Mouse (Mus musculus) limb, embryonic 14.5 days (tissue): Measurements from ENCODE around the gene Palld. TPM values are rescaled to one million over a fixed set of nuclear protein-coding genes. Genes with fewer than 3 reads are reported as not detected.

Experiments used
- ATAC-seq: fragments of 200-750 bp; cut with Nextera tagmentation; 2 replicates; pipeline ENCODE4 v1.8.0; 2017; ENCODE audit warnings: low read depth, moderate number of reproducible peaks, moderate TSS enrichment; ENCODE audit not compliant: low FRiP score
- DNase-seq: peaks from one replicate; pipeline ENCODE4 v3.0.0-alpha.2; 2015; ENCODE audit warnings: low spot score
- H3K27ac ChIP-seq: fragments of 300-500 bp; sonication (generic); replicated peaks from 2 replicates; pipeline ENCODE4 v1.5.1; 2014; ENCODE audit warnings: low read depth, mild to moderate bottlenecking, low read length, moderate library complexity, mixed read lengths
- H3K27me3 ChIP-seq: fragments of 300-500 bp; sonication (generic); 2 replicates; pipeline ENCODE4 v1.6.1; 2014; ENCODE audit warnings: low read length, mixed read lengths; ENCODE audit not compliant: control insufficient read depth, insufficient read depth
- H3K36me3 ChIP-seq: fragments of 300-500 bp; sonication (generic); 2 replicates; pipeline ENCODE4 v1.6.1; 2014; ENCODE audit warnings: mild to moderate bottlenecking, low read length, moderate library complexity, mixed read lengths; ENCODE audit not compliant: control insufficient read depth, insufficient read depth
- H3K4me1 ChIP-seq: fragments of 300-500 bp; sonication (generic); 2 replicates; pipeline ENCODE4 v1.6.1; 2014; ENCODE audit warnings: antibody characterized with exemption, low read length, mixed read lengths; ENCODE audit not compliant: control insufficient read depth, insufficient read depth
- H3K4me2 ChIP-seq: fragments of 300-500 bp; sonication (generic); replicated peaks from 2 replicates; pipeline ENCODE4 v1.6.1; 2014; ENCODE audit warnings: low read depth, mild to moderate bottlenecking, low read length, moderate library complexity; ENCODE audit not compliant: severe bottlenecking
- H3K4me3 ChIP-seq: fragments of 300-500 bp; sonication (generic); replicated peaks from 2 replicates; pipeline ENCODE4 v1.5.1; 2014; ENCODE audit warnings: low read length
- H3K9ac ChIP-seq: fragments of 300-500 bp; sonication (generic); 2 replicates; pipeline ENCODE4 v1.6.1; 2014; ENCODE audit warnings: mild to moderate bottlenecking, low read depth, low read length, moderate library complexity; ENCODE audit not compliant: severe bottlenecking
- H3K9me3 ChIP-seq: fragments of 300-500 bp; sonication (generic); 2 replicates; pipeline ENCODE4 v1.6.1; 2016; ENCODE audit warnings: low read length; ENCODE audit not compliant: control insufficient read depth
- POLR2A ChIP-seq: fragments of 200-500 bp; IDR thresholded peaks from 2 replicates; pipeline ENCODE4 v1.8.0; 2012; ENCODE audit warnings: inconsistent platforms, mild to moderate bottlenecking, moderate library complexity, borderline replicate concordance; ENCODE audit not compliant: insufficient read depth, insufficient read length; ENCODE audit errors: extremely low read depth
- WGBS: fragments of 180-500 bp; shearing (Covaris S2); extraction: QIAGEN DNeasy Blood & Tissue Kit; methylation state at CpG from one replicate; pipeline ENCODE4 v1.1.7; 2014; 5-methylcytosine and 5-hydroxymethylcytosine counted together
- polyA plus RNA-seq, 2 experiments: library from polyadenylated mRNA; depleted of rRNA in 1 of 2; stranded (reverse) in 1 of 2; unstranded in 1 of 2; fragments of >200 nt; fragmentation: Nextera tagmentation in 1 of 2; extraction: Ambion mirVana in 1 of 2; gene quantifications; 2 replicates each; pipeline versions ENCODE4 v1.2.1 to v1.2.3; 2012 to 2014

The Palld gene
- polyA plus RNA-seq, 2 experiments: 61.4 to 99.0 TPM

GRCm38 (mm10) chr8:61617049-61617448, 285.4 kb downstream of the Palld start:
- TF ChIP-seq POLR2A: no peak
- H3K9ac ChIP-seq: no peak overlapping the region
- no peak for DNase-seq
- no peaks in the 10 kb centered on the region for H3K27me3 ChIP-seq
- H3K4me2 ChIP-seq: no peak overlapping the region
- H3K4me1 ChIP-seq: peaks cover 6% of the 10 kb centered on the region; the same call in 1 of the 2 replicates
- ATAC-seq: no peak
- no peak overlapping the region for H3K27ac ChIP-seq
- H3K4me3 ChIP-seq: no peak overlapping the region
- H3K36me3 ChIP-seq: no peaks in the 10 kb centered on the region
- 64% methylated on average over 3 of the region's 3 CpGs for WGBS
- no peaks in the 10 kb centered on the region for H3K9me3 ChIP-seq

DNA sequence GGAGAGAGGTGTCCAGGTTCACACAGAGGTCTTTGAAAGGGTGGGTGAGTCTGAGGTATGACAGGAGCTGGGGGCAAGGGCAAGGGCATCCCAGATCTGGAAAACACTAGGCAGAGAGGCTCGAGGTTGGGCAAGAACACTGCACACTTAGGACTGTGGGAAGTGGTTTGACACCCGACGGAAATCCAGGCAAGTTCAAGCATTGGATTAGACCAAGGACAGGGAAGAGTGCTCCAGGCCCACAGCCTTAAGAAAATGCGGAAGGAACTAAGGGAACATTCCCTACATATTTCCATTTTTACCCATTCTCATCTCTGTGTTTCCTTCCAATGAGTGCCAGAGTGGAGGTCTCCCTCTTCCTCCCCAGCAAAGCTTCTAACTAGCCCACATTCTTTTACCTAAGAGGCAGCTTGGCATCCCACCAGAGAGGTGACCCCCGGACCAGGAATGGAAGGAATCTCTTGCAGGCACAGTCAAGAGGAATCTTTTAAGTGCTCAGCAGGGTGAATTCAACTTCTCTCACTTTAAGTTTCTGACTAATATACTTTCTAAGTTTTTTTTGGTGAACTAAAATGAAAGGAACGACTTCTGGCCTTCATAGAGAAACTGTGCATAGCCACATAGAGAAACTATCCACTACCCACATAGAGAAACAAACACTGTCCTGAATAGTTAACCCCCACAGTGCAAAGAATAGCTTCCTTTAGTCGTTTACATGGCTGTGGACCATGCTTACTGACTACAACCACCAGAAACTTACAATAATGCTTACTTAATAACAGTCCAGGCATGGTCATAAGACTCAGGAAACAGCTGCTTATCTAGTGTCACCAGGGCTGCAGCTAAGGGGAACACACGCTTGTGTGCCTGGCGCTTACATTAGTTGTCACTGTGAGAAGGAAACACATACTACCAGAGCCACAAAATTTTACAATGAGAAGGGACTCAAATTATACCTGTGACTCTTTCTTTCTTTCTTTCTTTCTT, 286.5 kb downstream of the Palld start:
- Histone ChIP-seq H3K9ac (no peak overlapping the region), H3K4me2 (no peak overlapping the region), H3K4me3 (no peak overlapping the region), H3K27ac (no peak overlapping the region), H3K4me1 (peaks cover 6% of the 10 kb centered on the region; the same call in 1 of the 2 replicates), H3K36me3 (no peaks in the 10 kb centered on the region), H3K9me3 (no peaks in the 10 kb centered on the region), H3K27me3 (no peaks in the 10 kb centered on the region)
- 64% methylated on average over 9 of the region's 9 CpGs for WGBS
- TF ChIP-seq POLR2A: no peak
- ATAC-seq (no peak), DNase-seq (no peak)

DNA sequence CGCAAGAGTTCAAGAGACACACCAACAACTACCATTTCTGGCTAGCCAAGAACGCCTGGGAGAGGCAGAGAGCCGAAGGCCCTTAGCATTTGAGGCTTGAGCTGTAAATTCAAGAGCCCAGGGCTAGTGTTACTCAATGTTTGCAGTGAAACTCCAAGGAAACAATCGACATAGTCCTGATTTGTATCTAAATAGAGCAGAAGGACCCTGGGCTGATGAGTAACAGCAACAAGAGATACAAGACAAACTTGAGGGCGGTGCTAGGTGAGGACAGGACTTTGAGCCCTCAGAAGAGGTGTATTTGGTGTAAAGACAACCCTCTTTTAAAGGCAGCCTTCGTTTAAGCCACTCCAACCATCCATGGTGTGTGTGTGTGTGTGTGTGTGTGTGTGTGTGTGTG, 290.7 kb downstream of the Palld start:
- no peak overlapping the region for H3K4me2 ChIP-seq
- H3K27ac ChIP-seq: no peak overlapping the region

DNA sequence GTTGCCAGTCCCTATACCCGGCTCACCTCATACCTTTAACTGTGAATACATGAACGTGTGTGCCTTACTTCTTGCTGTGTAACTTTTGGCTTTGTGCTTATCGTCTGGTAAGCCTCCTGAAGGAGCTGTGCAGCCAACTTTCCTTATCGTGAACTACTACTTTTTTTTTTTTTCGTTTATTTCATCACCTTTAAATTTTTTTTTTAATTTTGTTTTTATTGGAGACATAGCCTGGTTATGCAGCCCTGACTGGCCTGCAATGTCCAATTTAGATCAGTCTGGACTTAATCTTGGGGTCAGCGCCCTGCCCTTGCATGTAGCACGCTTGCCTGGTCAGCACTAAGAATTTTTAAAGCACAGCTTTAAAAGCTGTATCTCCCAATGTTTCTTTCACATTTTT, 291.4 kb downstream of the Palld start:
- WGBS: 78% methylated on average over 7 of the region's 7 CpGs
- ATAC-seq: no peak
- H3K27me3 ChIP-seq: no peaks in the 10 kb centered on the region
- no peak for TF ChIP-seq POLR2A
- no peak for DNase-seq
- no peak overlapping the region for H3K4me3 ChIP-seq
- no peaks in the 10 kb centered on the region for H3K36me3 ChIP-seq
- peaks cover 13% of the 10 kb centered on the region for H3K4me1 ChIP-seq
- H3K4me2 ChIP-seq: no peak overlapping the region
- no peak overlapping the region for H3K27ac ChIP-seq
- no peak overlapping the region for H3K9ac ChIP-seq
- H3K9me3 ChIP-seq: no peaks in the 10 kb centered on the region

More for the DNA sequence above, 290.7 kb downstream of the Palld start:
- DNase-seq (no peak), ATAC-seq (no peak)
- no peak for TF ChIP-seq POLR2A
- Histone ChIP-seq H3K36me3 (no peaks in the 10 kb centered on the region), H3K27me3 (no peaks in the 10 kb centered on the region), H3K4me1 (peaks cover 16% of the 10 kb centered on the region), H3K9ac (no peak overlapping the region), H3K4me3 (no peak overlapping the region), H3K9me3 (no peaks in the 10 kb centered on the region)
- 86% methylated on average over 6 of the region's 6 CpGs for WGBS

- no peaks in the 10 kb centered on the region for H3K27me3 ChIP-seq
- 0 out of 2 replicates have a peak overlapping the region, but pooled peaks have one; percentile 20 for H3K27ac ChIP-seq
- 42% methylated on average over 5 of the region's 5 CpGs for WGBS
- ATAC-seq: no peak
- peaks cover 16% of the 10 kb centered on the region for H3K4me1 ChIP-seq
- H3K9me3 ChIP-seq: no peaks in the 10 kb centered on the region
- no peak for DNase-seq
- H3K36me3 ChIP-seq: no peaks in the 10 kb centered on the region
- no peak for TF ChIP-seq POLR2A
- no peak overlapping the region for H3K4me3 ChIP-seq
- no peak overlapping the region for H3K4me2 ChIP-seq
- H3K9ac ChIP-seq: no peak overlapping the region
These were observed 291.9 kb downstream of the Palld start for GRCm38 (mm10) chr8:61610546-61610945.
